Mouse (Mus musculus) embryo, embryonic 11 days (tissue): ENCODE measurements at regions not wholly inside any gene's neighbourhood (a gene's known extent, or its start where the extent isn't known, plus 50 kb on each side); places are given as distances from the start of the nearest gene placed in this dataset.
A peak's percentile ranks its signal among the peaks of the same experiment; 100 is the strongest.

Experiments
- DNase-seq: peaks from one replicate; pipeline ENCODE4 v3.0.0-alpha.2; 2015

DNA sequence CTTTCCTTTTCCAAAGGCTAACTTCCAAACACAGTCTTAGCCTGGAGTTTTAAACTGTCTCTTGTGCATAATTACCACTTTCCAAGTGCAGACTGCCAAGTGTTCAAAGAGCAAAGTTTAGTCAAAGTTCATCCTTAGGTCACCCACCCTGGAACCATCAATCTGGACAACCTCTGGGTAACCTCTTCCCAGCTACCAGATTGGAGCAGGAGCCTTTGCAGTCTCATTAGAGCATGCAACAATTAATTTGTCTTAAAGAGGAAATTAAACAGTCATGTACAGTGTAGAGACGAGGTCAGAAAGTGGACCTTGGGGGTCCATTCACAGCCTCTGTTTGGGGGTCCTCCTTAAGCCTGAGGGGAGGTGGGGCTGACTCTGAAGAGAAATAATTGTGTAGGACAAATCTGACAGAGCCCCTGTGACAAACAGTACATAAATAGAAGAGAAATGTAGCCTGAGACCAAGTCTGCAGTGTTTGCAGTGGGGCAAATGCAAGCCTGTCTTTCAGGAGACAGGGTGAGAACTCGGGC, 292.9 kb downstream of the Tmem161b start:
- DNase-seq: peak; percentile 73
